Mouse (Mus musculus): ENCODE data around the gene Olfr455.

The Olfr455 gene

GRCm38 (mm10) chr6:42487114-42487513, 60.3 kb downstream of the Olfr455 start, which contains the start of gene Olfr456:
Gene Olfr456, minus strand, starts transcription at chr6:42487214.
- no peak for DNase-seq (ENCODE audit: low spot score)
